Mouse (Mus musculus) ES-CJ7 (cell line): ENCODE measurements around the gene Olfr881.

Experiments used
- DNase-seq: peaks from one replicate; pipeline ENCODE4 v3.0.0; 2011; ENCODE audit warnings: low read depth, low spot score

The Olfr881 gene

DNA sequence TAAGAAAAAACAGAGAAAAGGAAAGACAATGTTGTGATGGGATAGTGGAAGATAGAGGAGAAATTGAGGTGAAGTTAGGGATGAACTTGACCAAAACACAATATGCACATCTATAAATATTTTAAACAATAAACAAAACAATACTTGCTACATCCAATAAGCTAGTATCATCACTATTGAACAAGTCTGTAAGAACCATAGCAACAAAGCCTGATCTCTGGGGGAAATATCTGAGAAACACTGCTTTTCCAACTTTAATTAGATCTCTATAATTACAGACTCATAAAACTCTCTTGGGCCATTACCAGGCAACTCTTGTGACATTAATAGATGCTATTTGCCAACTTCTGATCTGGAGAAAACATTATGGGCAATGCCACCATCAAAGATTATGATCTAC is at the start of gene Olfr881:
TSS of gene Olfr881 (plus strand) at position 301 of the 400 bp plus-strand sequence.
- DNase-seq = no peak

GRCm38 (mm10) chr9:37998581-37999204 is 7.1 kb downstream of the Olfr881 start:
- peak; percentile 25 for DNase-seq

GRCm38 (mm10) chr9:38000021-38000420 is 8.4 kb downstream of the Olfr881 start:
- DNase-seq = no peak

DNA sequence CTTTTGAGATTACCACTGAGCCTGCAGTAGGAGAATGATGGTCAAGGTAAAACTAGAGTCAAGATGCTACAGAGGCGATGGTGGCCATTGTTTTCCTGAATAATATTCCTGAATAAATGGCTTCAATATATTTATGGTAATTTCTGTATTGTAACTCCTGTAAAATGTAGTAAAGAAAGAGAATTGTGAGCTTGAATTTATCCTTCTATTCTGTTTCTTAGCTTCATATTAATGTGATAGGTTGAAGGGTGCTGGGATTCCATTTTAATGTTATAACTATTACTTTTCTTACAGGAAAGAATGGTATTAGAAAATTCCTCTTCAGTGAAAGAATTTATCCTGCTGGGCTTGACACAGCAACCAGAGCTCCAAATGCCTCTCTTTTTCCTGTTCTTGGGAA is 33.9 kb downstream of the Olfr881 start, which contains the start of gene Olfr883:
TSS of gene Olfr883 (plus strand) at position 301 of the 400 bp plus-strand sequence.
- no peak for DNase-seq
